Mouse (Mus musculus) limb, embryonic 12.5 days (tissue): ENCODE measurements around the gene Gm10024. TPM values are rescaled to one million over a fixed set of nuclear protein-coding genes. Genes with fewer than 3 reads are reported as not detected.
"Not testable (repeated sequence)": the region's sequence is repeated elsewhere in the genome, so short reads cannot be mapped to it uniquely, and the experiment has no call there.

Experiments used
- ATAC-seq: fragments of 200-750 bp; cut with Nextera tagmentation; 2 replicates; pipeline ENCODE4 v1.8.0; 2017; ENCODE audit warnings: low read depth, moderate TSS enrichment; ENCODE audit not compliant: insufficient number of reproducible peaks, insufficient read depth, low FRiP score, low TSS enrichment
- H3K27ac ChIP-seq: fragments of 300-500 bp; sonication (generic); 2 replicates; pipeline ENCODE4 v1.5.1; 2016; ENCODE audit warnings: mild to moderate bottlenecking, moderate library complexity
- H3K27me3 ChIP-seq: fragments of 300-500 bp; sonication (generic); 2 replicates; pipeline ENCODE4 v1.6.1; 2016; ENCODE audit warnings: mild to moderate bottlenecking, moderate library complexity
- H3K36me3 ChIP-seq: fragments of 300-500 bp; sonication (generic); 2 replicates; pipeline ENCODE4 v1.6.1; 2016; ENCODE audit warnings: mild to moderate bottlenecking, moderate library complexity
- H3K4me1 ChIP-seq: fragments of 300-500 bp; sonication (generic); replicated peaks from 2 replicates; pipeline ENCODE4 v1.6.1; 2016
- H3K4me2 ChIP-seq: fragments of 300-500 bp; sonication (generic); 2 replicates; pipeline ENCODE4 v1.6.1; 2016; ENCODE audit warnings: mild to moderate bottlenecking, moderate library complexity
- H3K4me3 ChIP-seq: fragments of 300-500 bp; sonication (generic); replicated peaks from 2 replicates; pipeline ENCODE4 v1.5.1; 2016; ENCODE audit warnings: mild to moderate bottlenecking
- H3K9ac ChIP-seq: fragments of 300-500 bp; sonication (generic); replicated peaks from 2 replicates; pipeline ENCODE4 v1.6.1; 2016; ENCODE audit warnings: mild to moderate bottlenecking, moderate library complexity
- H3K9me3 ChIP-seq: fragments of 300-500 bp; sonication (generic); 2 replicates; pipeline ENCODE4 v1.6.1; 2016; ENCODE audit warnings: mild to moderate bottlenecking, moderate library complexity
- WGBS: fragments of 180-500 bp; shearing (Covaris S2); methylation state at CpG from one replicate; pipeline ENCODE4 v1.1.7; 2016; 5-methylcytosine and 5-hydroxymethylcytosine counted together
- polyA plus RNA-seq: library from polyadenylated mRNA; unstranded; fragments of >200 nt; fragmentation: Nextera tagmentation; extraction: Ambion mirVana; gene quantifications from 2 replicates; pipeline ENCODE4 v1.2.1, GENCODE M21; 2016

The Gm10024 gene
- polyA plus RNA-seq, 1 experiment from 2014 or later: not detected

- H3K9me3 ChIP-seq: peaks cover 19% of the 10 kb centered on the region
- 86% methylated on average over 1 of the region's 1 CpGs for WGBS
Measured at GRCm38 (mm10) chr10:77735928-77736327, 24.7 kb downstream of the Gm10024 start.

DNA sequence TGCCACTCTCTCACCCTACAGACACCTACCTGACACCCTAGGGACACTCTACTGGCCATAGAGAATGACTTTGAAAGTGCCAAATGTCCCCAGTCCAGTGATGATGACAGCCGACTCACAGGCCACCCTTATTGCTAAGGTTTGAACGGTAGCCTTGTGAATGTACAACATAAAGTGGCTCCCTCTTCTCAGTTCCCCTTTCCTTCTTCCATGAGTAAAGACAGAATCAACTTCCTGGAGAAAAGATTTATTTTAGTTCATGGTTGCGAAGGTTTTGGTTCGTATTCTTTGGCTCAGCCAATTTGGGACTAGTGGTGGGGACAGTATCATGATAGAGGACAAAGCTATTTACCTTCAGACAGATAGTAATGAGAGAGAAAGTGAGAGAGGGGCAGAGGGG is 27.7 kb downstream of the Gm10024 start:
- H3K9ac ChIP-seq: no peak overlapping the region
- H3K27me3 ChIP-seq: no peaks in the 10 kb centered on the region
- no peak overlapping the region for H3K4me2 ChIP-seq
- H3K4me3 ChIP-seq: no peak overlapping the region
- WGBS: 83% methylated on average over 4 of the region's 4 CpGs
- no peak overlapping the region for H3K27ac ChIP-seq
- H3K36me3 ChIP-seq: no peaks in the 10 kb centered on the region
- H3K9me3 ChIP-seq: peaks cover 17% of the 10 kb centered on the region
- peaks cover 29% of the 10 kb centered on the region for H3K4me1 ChIP-seq
- no peak for ATAC-seq

More at GRCm38 (mm10) chr10:77735928-77736327, 24.7 kb downstream of the Gm10024 start:
- H3K27me3 ChIP-seq: no peaks in the 10 kb centered on the region
- no peak overlapping the region for H3K9ac ChIP-seq
- no peak overlapping the region for H3K4me3 ChIP-seq
- H3K27ac ChIP-seq: no peak overlapping the region
- H3K36me3 ChIP-seq: no peaks in the 10 kb centered on the region
- peaks cover 12% of the 10 kb centered on the region for H3K4me1 ChIP-seq
- ATAC-seq: no peak
- H3K4me2 ChIP-seq: no peak overlapping the region

DNA sequence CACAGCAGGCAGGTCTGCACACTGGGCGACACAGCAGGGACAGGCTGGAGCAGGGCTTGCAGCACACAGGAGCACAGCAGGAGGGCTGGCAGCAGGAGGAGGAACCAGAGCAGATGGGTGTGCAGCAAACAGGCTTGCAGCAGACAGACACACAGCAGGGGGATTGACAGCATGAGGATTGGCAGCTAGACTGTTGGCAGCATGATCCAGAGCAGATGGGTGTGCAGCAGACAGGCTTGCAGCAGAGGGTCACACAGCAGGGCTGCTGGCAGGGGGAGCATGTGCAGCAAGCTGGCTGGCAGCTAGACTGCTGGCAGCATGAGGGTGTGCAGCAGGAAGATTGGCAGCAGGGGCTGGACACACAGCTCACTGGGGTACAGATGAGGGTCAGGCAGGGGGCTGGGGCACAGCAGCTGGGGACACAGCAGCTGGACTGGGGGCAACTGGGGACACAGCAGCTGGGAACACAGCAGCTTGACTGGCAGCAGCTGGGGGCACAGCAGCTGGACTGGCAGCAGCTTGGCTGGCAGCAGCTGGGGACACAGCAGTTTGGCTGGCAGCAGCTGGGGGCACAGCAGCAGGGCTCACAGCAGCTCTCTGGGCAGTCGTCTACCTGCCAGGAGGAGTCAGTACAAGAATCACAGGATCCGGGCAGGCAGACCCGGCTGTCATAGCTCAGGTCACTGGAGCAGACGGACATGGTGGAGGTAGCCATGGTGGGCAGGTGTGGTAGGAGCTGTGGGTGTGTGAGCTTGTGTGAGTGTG is 30.8 kb downstream of the Gm10024 start, which contains the start of gene Gm18596:
Gene Gm18596 (minus strand): TSS at position 715 of the 765 bp plus-strand sequence.
- WGBS: 49% methylated on average over 4 of the region's 5 CpGs
- H3K4me2 ChIP-seq, ATAC-seq, H3K9me3 ChIP-seq, H3K4me3 ChIP-seq, H3K9ac ChIP-seq, H3K36me3 ChIP-seq, H3K27me3 ChIP-seq: not testable (repeated sequence)
- Histone ChIP-seq H3K4me1 (peaks cover 27% of the 10 kb centered on the region), H3K27ac (0 out of 2 replicates have a peak within 1 kb of the TSS, but pooled peaks have one; percentile 62)

GRCm38 (mm10) chr10:77750686-77751085 is 39.4 kb downstream of the Gm10024 start:
- H3K27me3 ChIP-seq, H3K4me2 ChIP-seq, H3K36me3 ChIP-seq, H3K9me3 ChIP-seq, H3K4me3 ChIP-seq, H3K9ac ChIP-seq, H3K27ac ChIP-seq, ATAC-seq: not testable (repeated sequence)
- H3K4me1 ChIP-seq: peaks cover 15% of the 10 kb centered on the region
- WGBS: 72% methylated on average over 1 of the region's 1 CpGs

DNA sequence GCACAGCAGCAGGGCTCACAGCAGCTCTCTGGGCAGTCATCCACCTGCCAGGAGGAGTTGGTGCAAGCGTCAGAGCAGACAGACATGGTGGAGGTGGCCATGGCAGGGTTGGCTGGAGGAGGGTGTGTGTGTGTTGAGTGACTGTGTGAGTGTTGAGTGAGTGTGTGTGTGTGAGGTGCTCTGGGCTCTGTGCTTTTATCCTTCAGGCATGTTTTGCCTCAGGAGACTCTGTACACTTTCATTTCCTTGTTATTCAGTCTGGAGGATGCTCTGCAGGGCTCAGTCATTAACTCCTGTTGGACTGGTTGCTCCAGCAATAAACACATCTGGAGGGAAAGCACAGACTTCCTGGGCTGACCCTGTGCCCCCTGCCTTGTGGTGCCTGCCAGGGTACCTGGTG is 40.0 kb downstream of the Gm10024 start, which contains the start of gene Gm9736:
Gene Gm9736 (minus strand): TSS at position 101 of the 400 bp plus-strand sequence.
- not testable (repeated sequence) for H3K36me3 ChIP-seq, H3K27ac ChIP-seq, H3K4me2 ChIP-seq, H3K27me3 ChIP-seq, H3K9me3 ChIP-seq, H3K4me3 ChIP-seq, H3K9ac ChIP-seq, ATAC-seq
- H3K4me1 ChIP-seq: peaks cover 15% of the 10 kb centered on the region
- 38% methylated on average over 1 of the region's 1 CpGs for WGBS

DNA sequence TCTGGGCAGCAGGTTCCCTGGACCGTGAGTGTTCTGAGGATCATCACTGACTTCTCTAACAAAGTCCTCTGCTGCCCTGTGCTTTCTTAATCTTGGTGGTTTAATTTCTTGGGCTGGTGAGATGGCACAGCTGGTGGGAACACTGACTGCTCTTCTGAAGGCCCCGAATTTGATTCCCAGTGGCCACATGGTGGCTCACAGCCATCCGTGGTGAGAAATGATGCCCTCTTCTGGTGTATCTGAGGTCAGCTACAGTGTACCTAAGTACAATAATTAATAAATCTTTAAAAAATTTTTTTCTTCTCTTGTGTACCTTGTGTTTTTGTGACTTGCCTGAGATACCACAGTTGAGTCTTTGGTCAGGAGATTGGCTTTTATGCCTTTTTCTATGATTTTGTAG is 41.1 kb downstream of the Gm10024 start:
- not testable (repeated sequence) for H3K4me2 ChIP-seq, H3K27me3 ChIP-seq, H3K27ac ChIP-seq, H3K9me3 ChIP-seq, H3K9ac ChIP-seq, H3K36me3 ChIP-seq, ATAC-seq, H3K4me3 ChIP-seq
- 68% methylated on average over 3 of the region's 3 CpGs for WGBS
- peaks cover 15% of the 10 kb centered on the region for H3K4me1 ChIP-seq

DNA sequence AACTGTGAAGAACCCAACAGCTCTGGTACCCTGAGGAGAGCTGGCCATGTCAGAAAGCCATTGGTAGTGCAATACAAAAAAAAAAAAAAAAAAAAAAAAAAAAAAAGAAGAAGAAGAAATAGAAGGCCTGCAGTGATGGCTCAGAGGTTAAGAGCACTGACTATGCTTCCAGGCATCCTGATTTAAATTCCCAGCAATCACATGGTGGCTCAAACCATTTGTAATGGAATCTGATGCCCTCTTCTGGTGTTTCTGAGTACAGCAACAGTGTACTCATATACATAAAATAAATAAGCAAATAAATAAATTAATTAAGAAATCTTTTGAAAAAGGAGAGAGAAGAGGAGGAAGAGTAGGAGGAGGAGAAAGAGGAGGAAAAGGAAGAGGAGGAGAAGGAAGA is 42.2 kb downstream of the Gm10024 start:
- Histone ChIP-seq H3K4me2 (no peak overlapping the region), H3K27me3 (no peaks in the 10 kb centered on the region), H3K36me3 (no peaks in the 10 kb centered on the region), H3K9me3 (0 out of 2 replicates have a peak, but pooled peaks cover 4% of the 10 kb centered on the region), H3K4me1 (peaks cover 15% of the 10 kb centered on the region), H3K27ac (no peak overlapping the region), H3K4me3 (no peak overlapping the region), H3K9ac (no peak overlapping the region)
- ATAC-seq: no peak

DNA sequence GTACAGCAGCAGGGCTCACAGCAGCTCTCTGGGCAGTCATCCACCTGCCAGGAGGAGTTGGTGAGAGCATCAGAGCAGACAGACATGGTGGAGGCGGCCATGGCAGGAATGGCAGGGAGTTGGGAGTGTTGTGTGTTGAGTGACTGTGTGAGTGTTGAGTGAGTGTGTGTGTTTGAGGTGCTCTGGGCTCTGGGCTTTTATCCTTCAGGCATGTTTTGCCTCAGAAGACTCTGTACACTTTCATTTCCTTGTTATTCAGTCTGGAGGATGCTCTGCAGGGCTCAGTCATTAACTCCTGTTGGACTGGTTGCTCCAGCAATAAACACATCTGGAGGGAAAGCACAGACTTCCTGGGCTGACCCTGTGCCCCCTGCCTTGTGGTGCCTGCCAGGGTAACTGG is 48.3 kb downstream of the Gm10024 start, which contains the start of gene Gm3233:
Gene Gm3233 (minus strand): TSS at position 101 of the 400 bp plus-strand sequence.
- not testable (repeated sequence) for H3K9ac ChIP-seq, H3K36me3 ChIP-seq, H3K4me2 ChIP-seq, H3K9me3 ChIP-seq, H3K4me1 ChIP-seq, H3K27ac ChIP-seq, H3K27me3 ChIP-seq, H3K4me3 ChIP-seq, ATAC-seq
- 40% methylated on average over 1 of the region's 1 CpGs for WGBS

Other genes with a start within 250 kb of the Gm10024 start
- gene Fam207a, start 195.7 kb upstream of the Gm10024 start, polyA plus RNA-seq: 46.7 and 46.9 TPM in 2 replicates
- gene Itgb2, start 181.2 kb upstream of the Gm10024 start, polyA plus RNA-seq: 0.98 and 1.0 TPM in 2 replicates
- 83.6 and 84.0 TPM in 2 replicates for gene Pttg1ip, start 129.7 kb upstream of the Gm10024 start, polyA plus RNA-seq
- 345 and 359 TPM in 2 replicates for gene Sumo3, start 105.4 kb upstream of the Gm10024 start, polyA plus RNA-seq
- 9.7 and 12.0 TPM in 2 replicates for gene Gm49325, start 105.3 kb upstream of the Gm10024 start, polyA plus RNA-seq
- gene Ube2g2, start 89.2 kb upstream of the Gm10024 start, polyA plus RNA-seq: 75.4 and 79.3 TPM in 2 replicates
- 0.50 and 1.3 TPM in 2 replicates for gene Tspear, start 24.9 kb upstream of the Gm10024 start, polyA plus RNA-seq
- gene Gm19402, start 20.7 kb upstream of the Gm10024 start, polyA plus RNA-seq: not detected in 2 replicates
- gene Gm9508, start 14.2 kb upstream of the Gm10024 start, polyA plus RNA-seq: not detected in 2 replicates
- not detected in 2 replicates for gene Gm10272, start 4.8 kb upstream of the Gm10024 start, polyA plus RNA-seq
- not detected in 2 replicates for gene Gm10142, start 4.3 kb downstream of the Gm10024 start, polyA plus RNA-seq
- not detected in 2 replicates for gene Krtap12-1, start 9.1 kb downstream of the Gm10024 start, polyA plus RNA-seq
- gene Gm10100, start 15.0 kb downstream of the Gm10024 start, polyA plus RNA-seq: not detected in 2 replicates
- gene Gm18596, start 31.2 kb downstream of the Gm10024 start, polyA plus RNA-seq: not detected in 2 replicates
- gene Gm9736, start 39.9 kb downstream of the Gm10024 start, polyA plus RNA-seq: not detected in 2 replicates
- gene Gm3233, start 48.2 kb downstream of the Gm10024 start, polyA plus RNA-seq: not detected in 2 replicates
- gene Gm3238, start 59.9 kb downstream of the Gm10024 start, polyA plus RNA-seq: not detected in 2 replicates
- not detected in 2 replicates for gene Gm7138, start 65.5 kb downstream of the Gm10024 start, polyA plus RNA-seq
- gene Gm3250, start 71.1 kb downstream of the Gm10024 start, polyA plus RNA-seq: not detected in 2 replicates
- not detected in 2 replicates for gene Gm7137, start 76.7 kb downstream of the Gm10024 start, polyA plus RNA-seq
- gene Gm9639, start 83.6 kb downstream of the Gm10024 start, polyA plus RNA-seq: not detected in 2 replicates
- gene Gm19668, start 87.7 kb downstream of the Gm10024 start, polyA plus RNA-seq: not detected in 2 replicates
- not detected in 2 replicates for gene Gm9507, start 100.4 kb downstream of the Gm10024 start, polyA plus RNA-seq
- gene Gm2696, start 103.2 kb downstream of the Gm10024 start, polyA plus RNA-seq: not detected in 2 replicates
- gene Krtap10-4, start 115.6 kb downstream of the Gm10024 start, polyA plus RNA-seq: not detected in 2 replicates
- gene Krtap10-10, start 124.5 kb downstream of the Gm10024 start, polyA plus RNA-seq: not detected in 2 replicates
- gene Gm36176, start 135.3 kb downstream of the Gm10024 start, polyA plus RNA-seq: not detected in 2 replicates
- not detected in 2 replicates for gene Gm10318, start 141.4 kb downstream of the Gm10024 start, polyA plus RNA-seq
- not detected in 2 replicates for gene Gm3285, start 150.5 kb downstream of the Gm10024 start, polyA plus RNA-seq
- gene Lrrc3, start 191.1 kb downstream of the Gm10024 start, polyA plus RNA-seq: 3.1 and 3.4 TPM in 2 replicates